Mouse (Mus musculus) stomach, postnatal 0 days (tissue): ENCODE measurements at regions not wholly inside any gene's neighbourhood (a gene's known extent, or its start where the extent isn't known, plus 50 kb on each side); places are given as distances from the start of the nearest gene placed in this dataset.

Source experiments
- CTCF ChIP-seq: IDR thresholded peaks from 2 replicates; pipeline ENCODE4 v1.5.1; 2016; ENCODE audit warnings: antibody characterized with exemption, low read depth, mild to moderate bottlenecking, moderate library complexity
- EP300 ChIP-seq: optimal IDR thresholded peaks from 2 replicates; pipeline ENCODE3; 2016; ENCODE audit warnings: antibody characterized with exemption

GRCm38 (mm10) chr2:174866546-174866945 lies 106.1 kb downstream of the Edn3 start:
- TF ChIP-seq CTCF (no peak), EP300 (no peak)
